Mouse (Mus musculus) mature B cell (primary cell): ENCODE measurements around the gene Kcnma1.

ENCODE experiments used
- in situ Hi-C: fragments of 300-500 bp; cut with MboI; formaldehyde crosslinking; loops from 2 replicates; pipeline ENCODE4 v1.14.3; 2019

Kcnma1 gene

GRCm38 (mm10) chr14:23602054-23602453, 412.2 kb downstream of the Kcnma1 start:
- in situ Hi-C loops: no loop called here

- in situ Hi-C loops: no loop called here
Measured at GRCm38 (mm10) chr14:23594629-23595028, 419.7 kb downstream of the Kcnma1 start.

- in situ Hi-C loops: no loop called here
Measured at GRCm38 (mm10) chr14:23592826-23593447, 421.4 kb downstream of the Kcnma1 start.

- in situ Hi-C loops: no loop called here
Measured at GRCm38 (mm10) chr14:23589744-23590481, 424.4 kb downstream of the Kcnma1 start.

GRCm38 (mm10) chr14:23587451-23587850, 426.8 kb downstream of the Kcnma1 start:
- in situ Hi-C loops: no loop called here

- in situ Hi-C loops: no loop called here
Measured at GRCm38 (mm10) chr14:23583235-23583634, 431.1 kb downstream of the Kcnma1 start.

- in situ Hi-C loops: no loop called here
Measured at GRCm38 (mm10) chr14:23581282-23581681, 433.0 kb downstream of the Kcnma1 start.

GRCm38 (mm10) chr14:23575951-23576350, 438.3 kb downstream of the Kcnma1 start:
- in situ Hi-C loops: no loop called here

GRCm38 (mm10) chr14:23574136-23574535, 440.2 kb downstream of the Kcnma1 start:
- in situ Hi-C loops: no loop called here

GRCm38 (mm10) chr14:23573385-23573784, 440.9 kb downstream of the Kcnma1 start:
- in situ Hi-C loops: no loop called here

GRCm38 (mm10) chr14:23572778-23573177, 441.5 kb downstream of the Kcnma1 start:
- in situ Hi-C loops: no loop called here

GRCm38 (mm10) chr14:23570251-23570650, 444.0 kb downstream of the Kcnma1 start:
- in situ Hi-C loops: no loop called here

GRCm38 (mm10) chr14:23565931-23566330, 448.4 kb downstream of the Kcnma1 start:
- in situ Hi-C loops: no loop called here

- in situ Hi-C loops: no loop called here
Measured at GRCm38 (mm10) chr14:23564474-23564873, 449.8 kb downstream of the Kcnma1 start.

GRCm38 (mm10) chr14:23563180-23563579, 451.1 kb downstream of the Kcnma1 start:
- in situ Hi-C loops: no loop called here

GRCm38 (mm10) chr14:23555647-23556046, 458.6 kb downstream of the Kcnma1 start:
- in situ Hi-C loops: no loop called here

GRCm38 (mm10) chr14:23552252-23552974, 461.9 kb downstream of the Kcnma1 start:
- in situ Hi-C loops: no loop called here

GRCm38 (mm10) chr14:23550467-23550866, 463.8 kb downstream of the Kcnma1 start:
- in situ Hi-C loops: no loop called here

- in situ Hi-C loops: no loop called here
Measured at GRCm38 (mm10) chr14:23542131-23542530, 472.2 kb downstream of the Kcnma1 start.

GRCm38 (mm10) chr14:23539621-23540020, 474.7 kb downstream of the Kcnma1 start:
- in situ Hi-C loops: no loop called here

GRCm38 (mm10) chr14:23533346-23533745, 480.9 kb downstream of the Kcnma1 start:
- in situ Hi-C loops: no loop called here

GRCm38 (mm10) chr14:23531735-23532525, 482.4 kb downstream of the Kcnma1 start:
- in situ Hi-C loops: no loop called here
